Mouse (Mus musculus) hindbrain, embryonic 16.5 days (tissue): Measurements from ENCODE around the gene Dido1. TPM values are rescaled to one million over a fixed set of nuclear protein-coding genes. Genes with fewer than 3 reads are reported as not detected.

Experiments
- ATAC-seq: fragments of 200-750 bp; cut with Nextera tagmentation; 2 replicates; pipeline ENCODE4 v1.8.0; 2017; ENCODE audit warnings: moderate TSS enrichment, moderate library complexity
- H3K27ac ChIP-seq: fragments of 300-500 bp; sonication (generic); 2 replicates; pipeline ENCODE4 v1.5.1; 2014; ENCODE audit warnings: low read depth, mild to moderate bottlenecking, control low read depth, low read length, moderate library complexity
- H3K27me3 ChIP-seq: fragments of 300-500 bp; sonication (generic); replicated peaks from 2 replicates; pipeline ENCODE4 v1.6.1; 2014; ENCODE audit warnings: low read length; ENCODE audit not compliant: control insufficient read depth, insufficient read depth
- H3K36me3 ChIP-seq: fragments of 300-500 bp; sonication (generic); 2 replicates; pipeline ENCODE4 v1.6.1; 2014; ENCODE audit warnings: mild to moderate bottlenecking, low read length, moderate library complexity, mixed read lengths; ENCODE audit not compliant: control insufficient read depth, insufficient read depth
- H3K4me1 ChIP-seq: fragments of 300-500 bp; sonication (generic); 2 replicates; pipeline ENCODE4 v1.6.1; 2014; ENCODE audit warnings: low read depth, low read length; ENCODE audit not compliant: control insufficient read depth, insufficient read depth
- H3K4me2 ChIP-seq: fragments of 300-500 bp; sonication (generic); 2 replicates; pipeline ENCODE4 v1.6.1; 2014; ENCODE audit warnings: mild to moderate bottlenecking, low read length, control low read depth, moderate library complexity
- H3K4me3 ChIP-seq: fragments of 300-500 bp; sonication (generic); 2 replicates; pipeline ENCODE4 v1.5.1; 2014; ENCODE audit warnings: mild to moderate bottlenecking, low read length, control low read depth, moderate library complexity
- H3K9ac ChIP-seq: fragments of 300-500 bp; sonication (generic); 2 replicates; pipeline ENCODE4 v1.6.1; 2014; ENCODE audit warnings: low read depth, mild to moderate bottlenecking, control low read depth, low read length, moderate library complexity
- H3K9me3 ChIP-seq: fragments of 300-500 bp; sonication (generic); 2 replicates; pipeline ENCODE4 v1.6.1; 2014; ENCODE audit warnings: mild to moderate bottlenecking, low read length, moderate library complexity; ENCODE audit not compliant: control insufficient read depth
- WGBS: fragments of 180-500 bp; shearing (Covaris S2); extraction: QIAGEN DNeasy Blood & Tissue Kit; methylation state at CpG from one replicate; pipeline ENCODE4 v1.1.7; 2014; 5-methylcytosine and 5-hydroxymethylcytosine counted together
- polyA plus RNA-seq: library from polyadenylated mRNA; unstranded; fragments of >200 nt; fragmentation: Nextera tagmentation; extraction: Ambion mirVana; gene quantifications from 2 replicates; pipeline ENCODE4 v1.2.1, GENCODE M21; 2015

Dido1 gene
- polyA plus RNA-seq, 1 experiment from 2014 or later = 20.7 TPM

DNA sequence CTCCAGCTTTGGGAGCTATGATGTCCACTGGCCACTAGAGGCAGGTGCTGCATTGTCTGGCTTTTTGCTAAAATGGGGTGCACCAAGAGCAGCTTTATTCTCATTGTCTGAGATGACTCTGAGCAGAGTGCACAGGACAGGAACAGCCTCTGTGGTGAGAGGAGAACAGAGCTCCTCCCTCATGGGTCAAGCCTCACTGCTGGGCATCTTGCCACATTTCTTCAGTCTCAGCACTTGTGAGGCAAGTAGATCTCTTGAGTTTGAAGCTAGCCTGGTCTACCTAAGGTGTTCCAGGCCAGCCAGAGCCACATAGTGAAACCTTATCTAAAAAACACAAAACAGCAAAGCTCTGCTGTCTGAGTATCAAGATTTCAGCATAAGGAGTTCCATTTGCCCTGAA, 63.0 kb downstream of the Dido1 start:
- H3K9ac ChIP-seq = no peak overlapping the region
- H3K4me3 ChIP-seq = no peak overlapping the region
- peaks cover 4% of the 10 kb centered on the region; the same call in 1 of the 2 replicates for H3K36me3 ChIP-seq
- no peak for ATAC-seq
- H3K4me2 ChIP-seq = no peak overlapping the region
- peaks cover 15% of the 10 kb centered on the region for H3K9me3 ChIP-seq
- H3K4me1 ChIP-seq = peaks cover 2% of the 10 kb centered on the region; the same call in 1 of the 2 replicates
- H3K27me3 ChIP-seq = peaks cover 22% of the 10 kb centered on the region
- no peak overlapping the region for H3K27ac ChIP-seq

DNA sequence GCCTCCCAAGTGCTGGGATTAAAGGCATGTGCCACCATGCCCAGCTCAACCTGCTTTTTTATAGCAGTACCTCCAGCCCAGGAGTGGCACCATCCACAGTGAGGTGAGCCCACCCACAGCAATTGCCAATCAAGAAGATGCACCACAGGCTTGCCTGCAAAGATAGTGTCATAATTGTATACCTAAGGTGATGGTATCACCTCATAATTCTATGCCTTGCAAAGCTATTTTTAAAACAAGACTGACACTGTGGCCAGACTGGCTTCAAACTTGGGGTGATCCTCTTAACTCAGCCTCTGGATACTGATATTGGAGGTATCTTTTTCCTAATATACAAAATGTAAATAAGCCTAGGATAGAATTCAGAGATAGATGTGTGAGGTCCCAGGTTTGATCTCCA, 66.2 kb downstream of the Dido1 start:
- no peak overlapping the region for H3K4me2 ChIP-seq
- peaks cover 4% of the 10 kb centered on the region; the same call in 1 of the 2 replicates for H3K36me3 ChIP-seq
- H3K27me3 ChIP-seq = peaks cover 39% of the 10 kb centered on the region
- peaks cover 15% of the 10 kb centered on the region for H3K9me3 ChIP-seq
- ATAC-seq = no peak
- no peak overlapping the region for H3K4me3 ChIP-seq
- peaks cover 3% of the 10 kb centered on the region; the same call in 1 of the 2 replicates for H3K4me1 ChIP-seq
- no peak overlapping the region for H3K27ac ChIP-seq
- no peak overlapping the region for H3K9ac ChIP-seq

DNA sequence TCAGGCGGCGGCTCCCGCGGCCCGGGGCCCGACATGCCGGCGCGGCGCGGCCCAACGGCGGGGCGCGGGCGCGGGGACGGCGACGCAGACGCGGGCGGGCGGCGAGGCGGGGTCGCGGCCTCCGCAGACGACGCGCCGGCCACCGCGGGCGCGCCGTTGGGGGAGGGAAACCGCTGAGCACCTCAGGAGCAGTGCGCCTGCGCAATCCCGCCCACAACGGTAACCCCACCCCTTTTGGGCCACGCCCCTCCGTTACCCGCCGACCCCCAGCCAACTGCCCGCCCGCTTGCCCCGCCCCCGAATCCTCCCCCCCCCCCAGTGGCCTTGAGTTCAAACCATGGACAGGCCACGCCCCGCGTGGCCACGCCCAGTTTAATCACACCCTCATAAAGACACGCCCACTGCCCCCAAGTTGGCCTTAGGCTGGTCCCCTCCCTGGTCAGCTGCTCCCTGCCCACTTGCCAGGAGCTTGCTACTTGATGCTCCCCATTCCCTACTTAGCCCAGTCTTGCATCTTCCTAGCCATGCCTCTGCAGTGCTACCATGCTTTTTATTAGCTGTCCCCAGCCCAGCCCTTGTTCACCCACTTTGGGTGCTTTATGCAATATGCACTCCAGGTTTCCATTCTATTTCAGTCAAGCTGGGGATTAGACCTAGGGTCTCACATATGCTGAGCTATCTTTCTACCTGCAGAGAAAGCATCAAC, 67.1 kb downstream of the Dido1 start, which contains the start of gene Tcfl5:
TSS of gene Tcfl5 (minus strand) at position 154 of the 706 bp plus-strand sequence.
- Histone ChIP-seq H3K9me3 (peaks cover 15% of the 10 kb centered on the region), H3K4me1 (peaks cover 3% of the 10 kb centered on the region; the same call in 1 of the 2 replicates), H3K4me2 (peak within 1 kb of the TSS; percentile 54), H3K4me3 (peak within 1 kb of the TSS; percentile 46), H3K27me3 (peaks cover 41% of the 10 kb centered on the region), H3K9ac (peak within 1 kb of the TSS; percentile 48), H3K36me3 (peaks cover 4% of the 10 kb centered on the region; the same call in 1 of the 2 replicates), H3K27ac (no peak within 1 kb of the TSS)
- ATAC-seq = no peak
- WGBS = 2% methylated on average over 38 of the region's 56 CpGs

DNA sequence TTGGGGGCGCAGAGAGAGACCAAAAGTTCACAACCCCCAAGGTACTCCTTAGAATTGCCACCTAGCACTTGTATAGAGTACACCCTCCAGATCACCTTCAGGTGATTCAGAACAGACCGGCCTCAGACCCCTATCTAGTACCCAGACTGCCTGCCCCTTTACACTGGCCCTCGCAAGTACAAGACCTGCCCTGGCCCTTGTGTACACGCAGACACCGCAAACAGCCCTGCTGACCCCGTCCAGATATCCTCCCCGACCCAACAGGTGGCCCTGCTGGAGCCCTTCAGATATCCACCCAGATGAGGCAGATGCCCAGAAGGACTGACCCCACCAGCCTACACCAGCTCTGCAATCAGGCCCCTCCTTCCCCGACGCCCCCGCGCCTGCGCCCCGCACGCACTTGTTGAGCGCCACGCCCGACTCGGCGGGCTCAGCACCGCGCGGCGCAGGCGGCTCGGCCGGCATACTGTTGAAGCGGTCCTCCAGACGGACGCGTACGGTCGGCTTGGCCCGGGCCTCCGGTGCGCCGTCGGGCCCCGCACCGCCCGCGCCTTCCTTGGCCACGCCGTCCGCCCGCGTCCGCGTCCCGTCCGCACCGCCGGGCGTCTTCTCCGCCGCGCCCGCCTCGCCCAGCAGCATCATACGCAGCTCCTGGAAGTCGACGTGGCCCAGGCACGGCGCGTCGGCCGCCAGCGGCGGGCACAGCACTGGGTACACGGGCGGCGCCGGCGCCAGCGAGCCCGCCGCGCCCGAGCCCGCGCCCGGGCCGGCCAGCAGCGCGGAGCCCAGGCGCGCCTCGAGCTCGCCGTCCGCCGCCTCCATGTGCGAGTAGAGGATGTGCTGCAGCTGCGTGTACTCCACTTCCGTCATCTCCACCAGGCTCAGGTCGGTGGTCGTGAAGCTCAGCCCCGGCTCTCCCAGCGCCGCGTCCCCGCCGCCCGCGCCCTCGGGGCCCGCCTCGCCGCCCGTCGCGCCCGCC, 67.9 kb downstream of the Dido1 start:
- H3K36me3 ChIP-seq = peaks cover 4% of the 10 kb centered on the region; the same call in 1 of the 2 replicates
- peaks cover 3% of the 10 kb centered on the region; the same call in 1 of the 2 replicates for H3K4me1 ChIP-seq
- H3K9me3 ChIP-seq = peaks cover 15% of the 10 kb centered on the region
- peak overlapping the region; percentile 46 for H3K4me3 ChIP-seq
- H3K4me2 ChIP-seq = peak overlapping the region; percentile 54
- peak; percentile 61 for ATAC-seq
- H3K27me3 ChIP-seq = peaks cover 41% of the 10 kb centered on the region
- 2% methylated on average over 80 of the region's 112 CpGs for WGBS
- H3K27ac ChIP-seq = no peak overlapping the region
- H3K9ac ChIP-seq = peak overlapping the region; percentile 48

DNA sequence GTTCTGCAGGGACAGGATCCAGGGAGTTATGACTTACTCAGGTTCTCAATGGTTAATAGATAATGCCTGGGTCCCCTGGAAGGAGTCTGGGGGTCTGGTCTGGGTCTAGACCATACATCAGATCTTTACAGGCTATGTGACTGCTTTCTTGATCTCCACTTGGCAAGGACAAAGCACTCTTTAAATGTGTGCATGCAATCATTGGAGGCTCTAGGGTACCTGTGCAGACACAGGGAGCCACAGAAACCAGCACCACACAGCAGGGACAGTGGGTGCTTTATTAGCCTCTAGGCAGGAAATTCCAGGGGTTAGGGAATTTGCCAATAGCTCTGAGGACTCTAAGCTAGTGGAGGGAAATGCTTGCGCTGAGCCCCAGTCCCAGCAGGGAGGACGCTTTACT, 97.9 kb downstream of the Dido1 start:
- H3K4me2 ChIP-seq = no peak overlapping the region

DNA sequence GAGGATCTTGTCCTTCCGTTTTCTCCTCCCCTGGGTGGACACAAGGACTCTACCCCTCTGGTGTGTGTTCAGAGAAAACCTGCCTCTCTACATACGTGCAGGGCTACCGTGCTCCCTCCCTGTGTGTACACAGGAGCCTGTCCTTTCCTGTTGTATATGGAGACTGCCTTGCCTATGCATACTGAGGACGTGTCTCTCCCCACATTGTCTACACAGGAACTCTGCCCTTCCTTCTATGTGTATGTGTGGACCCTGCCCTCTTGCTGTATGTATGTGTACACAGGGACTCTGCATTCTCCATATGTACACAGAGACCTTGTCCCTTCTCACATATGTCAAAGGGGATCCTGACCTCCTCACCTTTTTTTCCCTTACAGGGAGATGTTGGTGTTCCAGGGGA, 99.5 kb downstream of the Dido1 start:
- Histone ChIP-seq H3K27me3 (no peaks in the 10 kb centered on the region), H3K4me1 (no peaks in the 10 kb centered on the region), H3K27ac (no peak overlapping the region), H3K4me2 (no peak overlapping the region), H3K36me3 (no peaks in the 10 kb centered on the region), H3K9ac (no peak overlapping the region), H3K9me3 (no peaks in the 10 kb centered on the region), H3K4me3 (no peak overlapping the region)
- WGBS = 78% methylated on average over 4 of the region's 4 CpGs
- no peak for ATAC-seq

More for the DNA sequence above, 97.9 kb downstream of the Dido1 start:
- Histone ChIP-seq H3K27me3 (no peaks in the 10 kb centered on the region), H3K36me3 (no peaks in the 10 kb centered on the region), H3K4me3 (no peak overlapping the region), H3K9me3 (no peaks in the 10 kb centered on the region), H3K9ac (no peak overlapping the region), H3K4me1 (no peaks in the 10 kb centered on the region), H3K27ac (no peak overlapping the region)
- WGBS = 86% methylated on average over 2 of the region's 2 CpGs
- ATAC-seq = no peak

Other genes starting within 250 kb of the Dido1 start
- 3.6 and 4.1 TPM in 2 replicates for gene Ntsr1, start 210.0 kb downstream of the Dido1 start, polyA plus RNA-seq
- 36.8 and 38.1 TPM in 2 replicates for gene Mrgbp, start 128.7 kb downstream of the Dido1 start, polyA plus RNA-seq
- gene Ogfr, start 120.8 kb downstream of the Dido1 start, polyA plus RNA-seq = 82.2 and 83.4 TPM in 2 replicates
- 92.8 and 93.2 TPM in 2 replicates for gene Col9a3, start 112.2 kb downstream of the Dido1 start, polyA plus RNA-seq
- gene Tcfl5, start 67.3 kb downstream of the Dido1 start, polyA plus RNA-seq = 0.31 and 0.50 TPM in 2 replicates
- 52.8 and 58.9 TPM in 2 replicates for gene Gid8, start 118 bp upstream of the Dido1 start, polyA plus RNA-seq
- 0.19 and 0.42 TPM in 2 replicates for gene Slc17a9, start 15.3 kb upstream of the Dido1 start, polyA plus RNA-seq
- 0.36 and 0.69 TPM in 2 replicates for gene Bhlhe23, start 66.9 kb upstream of the Dido1 start, polyA plus RNA-seq
- 12.0 and 33.7 TPM in 2 replicates for gene Ythdf1, start 210.9 kb upstream of the Dido1 start, polyA plus RNA-seq
- 0.13 and 0.26 TPM in 2 replicates for gene Birc7, start 219.0 kb upstream of the Dido1 start, polyA plus RNA-seq
- 106 and 107 TPM in 2 replicates for gene Nkain4, start 244.7 kb upstream of the Dido1 start, polyA plus RNA-seq